Mouse (Mus musculus) stomach, embryonic 16.5 days (tissue): ENCODE data around the gene Calcb. TPM values are rescaled to one million over a fixed set of nuclear protein-coding genes. Genes with fewer than 3 reads are reported as not detected.

ENCODE experiments used
- ATAC-seq: fragments of 200-750 bp; cut with Nextera tagmentation; 2 replicates; pipeline ENCODE4 v1.8.0; 2017; ENCODE audit warnings: moderate number of reproducible peaks, moderate TSS enrichment; ENCODE audit not compliant: insufficient read depth, low FRiP score
- H3K27ac ChIP-seq: fragments of 300-500 bp; sonication (generic); 2 replicates; pipeline ENCODE4 v1.5.1; 2014; ENCODE audit warnings: low read length
- H3K27me3 ChIP-seq: fragments of 300-500 bp; sonication (generic); 2 replicates; pipeline ENCODE4 v1.6.1; 2014; ENCODE audit warnings: low read length, control low read depth, mixed read lengths; ENCODE audit not compliant: control insufficient read depth, insufficient read depth
- H3K36me3 ChIP-seq: fragments of 300-500 bp; sonication (generic); 2 replicates; pipeline ENCODE4 v1.6.1; 2014; ENCODE audit warnings: low read length; ENCODE audit not compliant: control insufficient read depth, insufficient read depth
- H3K4me1 ChIP-seq: fragments of 300-500 bp; sonication (generic); 2 replicates; pipeline ENCODE4 v1.6.1; 2014; ENCODE audit warnings: low read length, control low read depth, mixed read lengths; ENCODE audit not compliant: control insufficient read depth, insufficient read depth
- H3K4me2 ChIP-seq: fragments of 300-500 bp; sonication (generic); 2 replicates; pipeline ENCODE4 v1.6.1; 2014; ENCODE audit warnings: low read depth, low read length, mixed read lengths
- H3K4me3 ChIP-seq: fragments of 300-500 bp; sonication (generic); replicated peaks from 2 replicates; pipeline ENCODE4 v1.5.1; 2014; ENCODE audit warnings: mild to moderate bottlenecking, low read length
- H3K9ac ChIP-seq: fragments of 300-500 bp; sonication (generic); 2 replicates; pipeline ENCODE4 v1.6.1; 2014; ENCODE audit warnings: low read length
- H3K9me3 ChIP-seq: fragments of 300-500 bp; sonication (generic); replicated peaks from 2 replicates; pipeline ENCODE4 v1.6.1; 2016; ENCODE audit warnings: low read length, control low read depth; ENCODE audit not compliant: control insufficient read depth
- WGBS: fragments of 180-500 bp; shearing (Covaris S2); extraction: QIAGEN DNeasy Blood & Tissue Kit; methylation state at CpG from one replicate; pipeline ENCODE4 v1.1.7; 2014; 5-methylcytosine and 5-hydroxymethylcytosine counted together
- polyA plus RNA-seq: library from polyadenylated mRNA; unstranded; fragments of >200 nt; fragmentation: Nextera tagmentation; extraction: Ambion mirVana; gene quantifications from 2 replicates; pipeline ENCODE4 v1.2.1, GENCODE M21; 2015

Gene Calcb
- polyA plus RNA-seq: 4.6 and 5.4 TPM in 2 replicates

DNA sequence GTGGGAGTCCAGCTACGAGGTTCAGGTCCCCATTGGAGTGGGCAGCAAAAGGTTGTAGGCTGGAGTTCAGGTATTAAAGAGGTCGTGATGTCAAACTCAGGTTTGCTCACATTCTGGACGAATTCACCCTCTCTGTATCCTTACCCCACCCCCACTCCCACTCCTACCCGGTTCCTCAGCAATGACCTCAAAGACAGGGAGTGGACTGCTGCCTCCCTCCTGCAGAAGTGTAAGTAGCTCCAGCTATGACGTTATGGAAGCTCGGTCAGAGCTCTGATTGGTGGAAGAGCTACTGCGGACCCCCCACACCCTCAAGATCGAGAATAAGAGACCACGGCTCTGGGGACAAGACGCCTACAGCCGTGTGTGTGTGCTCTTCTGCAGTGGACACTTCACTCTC is at the start of gene Calcb:
Calcb (plus strand) TSS at position 344 of the 400 bp plus-strand sequence.
- H3K4me2 ChIP-seq: peak within 1 kb of the TSS; percentile 52
- H3K9me3 ChIP-seq: no peaks in the 10 kb centered on the region
- no peaks in the 10 kb centered on the region for H3K36me3 ChIP-seq
- H3K27ac ChIP-seq: no peak within 1 kb of the TSS
- H3K9ac ChIP-seq: peak within 1 kb of the TSS; percentile 26; the same call in 1 of the 2 replicates
- H3K27me3 ChIP-seq: peaks cover 25% of the 10 kb centered on the region
- 0 out of 2 replicates have a peak, but pooled peaks cover 2% of the 10 kb centered on the region for H3K4me1 ChIP-seq
- H3K4me3 ChIP-seq: peak within 1 kb of the TSS; percentile 29
- ATAC-seq: no peak; the same call in 1 of the 2 replicates
- 7% methylated on average over 11 of the region's 11 CpGs for WGBS

DNA sequence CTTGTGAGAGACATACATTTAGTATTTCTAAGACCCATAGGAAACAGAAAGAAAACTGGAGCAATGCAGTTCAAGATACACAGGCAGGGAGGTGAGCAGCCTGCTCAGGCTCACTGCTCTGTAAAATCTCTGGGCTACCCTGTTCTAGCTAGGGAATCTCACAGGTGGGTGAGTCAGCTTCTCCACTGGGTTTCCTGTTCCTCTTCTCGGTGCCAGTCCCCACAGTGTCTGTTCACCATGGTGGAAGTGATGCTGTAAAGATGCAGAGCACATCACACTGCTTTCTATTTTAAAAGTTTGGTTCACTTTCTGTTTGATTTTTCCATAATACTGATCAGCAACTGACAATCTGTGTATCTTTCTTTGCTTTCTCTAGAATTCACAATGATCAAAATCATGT is 47.0 kb upstream of the Calcb start:
- Histone ChIP-seq H3K36me3 (no peaks in the 10 kb centered on the region), H3K27me3 (no peaks in the 10 kb centered on the region), H3K9me3 (no peaks in the 10 kb centered on the region), H3K27ac (no peak overlapping the region), H3K4me1 (no peaks in the 10 kb centered on the region), H3K9ac (no peak overlapping the region), H3K4me2 (no peak overlapping the region), H3K4me3 (no peak overlapping the region)
- WGBS: 50% methylated on average over 1 of the region's 1 CpGs
- ATAC-seq: no peak

DNA sequence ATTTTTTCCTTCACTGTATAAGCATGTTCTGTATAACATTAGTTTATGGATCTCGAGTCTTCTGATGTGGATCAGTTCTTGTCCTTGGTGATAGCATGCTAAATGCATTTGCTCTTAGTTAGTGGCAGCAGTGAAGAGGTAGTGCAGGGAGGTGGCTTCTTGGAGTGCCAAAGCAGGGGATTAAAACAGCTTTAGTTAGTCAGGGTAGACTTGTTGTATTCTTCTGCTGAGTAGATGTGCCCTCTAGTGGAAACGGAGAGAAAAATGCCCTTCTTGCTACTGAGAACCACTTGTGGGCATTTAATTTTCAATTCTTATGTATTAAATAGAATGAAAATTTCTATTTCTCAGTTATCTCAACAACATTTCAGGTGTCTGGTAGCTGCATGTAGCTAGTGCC is 45.7 kb upstream of the Calcb start:
- H3K9ac ChIP-seq: no peak overlapping the region
- no peaks in the 10 kb centered on the region for H3K4me1 ChIP-seq
- no peak overlapping the region for H3K27ac ChIP-seq
- no peak for ATAC-seq
- no peaks in the 10 kb centered on the region for H3K9me3 ChIP-seq
- no peak overlapping the region for H3K4me3 ChIP-seq
- H3K27me3 ChIP-seq: no peaks in the 10 kb centered on the region
- WGBS: 31% methylated on average over 2 of the region's 2 CpGs
- no peak overlapping the region for H3K4me2 ChIP-seq
- no peaks in the 10 kb centered on the region for H3K36me3 ChIP-seq

DNA sequence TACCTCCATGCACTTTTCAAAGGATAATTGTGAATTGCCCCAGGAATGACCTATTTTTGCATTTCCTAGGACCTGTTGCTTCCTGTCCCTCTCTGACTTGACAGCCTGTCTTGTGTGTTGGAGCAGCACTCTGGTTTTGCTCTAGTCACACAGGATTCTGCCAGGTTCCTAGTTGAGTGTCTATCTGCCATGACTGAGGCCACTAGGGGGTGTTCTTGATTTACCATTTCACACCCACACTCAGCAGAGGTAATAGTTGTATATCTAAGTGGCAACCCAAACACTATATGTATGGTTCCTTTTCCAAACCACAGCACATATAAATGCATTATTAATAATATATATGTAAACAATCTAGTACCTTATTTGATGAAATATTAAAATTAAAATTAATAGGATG is 26.1 kb upstream of the Calcb start:
- no peak for ATAC-seq
- no peak overlapping the region for H3K9ac ChIP-seq
- H3K4me2 ChIP-seq: no peak overlapping the region
- H3K4me1 ChIP-seq: no peaks in the 10 kb centered on the region
- H3K27me3 ChIP-seq: no peaks in the 10 kb centered on the region
- H3K36me3 ChIP-seq: no peaks in the 10 kb centered on the region
- no peak overlapping the region for H3K27ac ChIP-seq
- no peaks in the 10 kb centered on the region for H3K9me3 ChIP-seq
- H3K4me3 ChIP-seq: no peak overlapping the region

DNA sequence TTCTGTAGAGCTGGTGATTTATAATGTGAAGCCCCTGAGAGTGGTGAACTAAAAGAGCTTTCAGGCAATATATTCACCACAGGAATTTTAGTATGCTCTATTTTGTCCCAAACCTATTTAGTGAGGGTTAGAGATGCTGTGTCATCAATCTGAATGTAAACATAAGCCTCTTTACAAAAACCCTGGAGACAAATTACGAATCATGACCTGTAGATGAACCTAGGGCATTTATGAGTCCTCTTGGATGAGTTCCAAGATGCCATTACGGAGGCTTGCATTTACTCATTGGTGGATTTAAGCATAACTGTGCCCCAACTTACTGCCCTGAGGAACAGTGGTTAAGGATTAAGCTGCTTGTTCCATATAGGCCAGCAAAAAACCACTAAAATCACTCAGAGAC is 17.6 kb upstream of the Calcb start:
- Histone ChIP-seq H3K9ac (no peak overlapping the region), H3K4me3 (no peak overlapping the region), H3K9me3 (no peaks in the 10 kb centered on the region), H3K4me1 (0 out of 2 replicates have a peak, but pooled peaks cover 4% of the 10 kb centered on the region), H3K36me3 (no peaks in the 10 kb centered on the region), H3K27me3 (no peaks in the 10 kb centered on the region), H3K27ac (no peak overlapping the region), H3K4me2 (no peak overlapping the region)
- no peak for ATAC-seq
- WGBS: 23% methylated on average over 2 of the region's 2 CpGs

DNA sequence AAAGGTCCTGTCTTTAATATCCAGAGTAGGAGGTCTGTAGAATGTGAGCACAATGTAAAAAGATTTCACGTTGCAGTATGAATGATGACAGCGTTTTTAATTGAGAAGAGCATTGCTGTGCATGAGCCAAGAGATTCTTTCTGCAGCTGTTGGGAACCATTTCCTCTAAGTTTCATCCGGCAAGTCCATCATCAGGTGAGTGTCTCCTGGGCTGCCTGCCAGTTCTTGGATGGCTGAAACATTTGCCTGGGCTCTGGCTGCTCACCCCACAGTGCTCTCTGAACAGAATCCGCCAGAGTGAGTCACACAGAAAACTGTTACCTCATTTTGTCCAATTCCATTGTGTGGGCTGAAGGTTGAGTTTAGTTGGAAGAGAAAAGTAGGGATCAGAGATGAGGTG is 11.7 kb upstream of the Calcb start:
- Histone ChIP-seq H3K4me3 (no peak overlapping the region), H3K27ac (no peak overlapping the region), H3K4me1 (no peaks in the 10 kb centered on the region; the same call in 1 of the 2 replicates), H3K9me3 (no peaks in the 10 kb centered on the region), H3K27me3 (no peaks in the 10 kb centered on the region), H3K4me2 (no peak overlapping the region), H3K9ac (no peak overlapping the region), H3K36me3 (no peaks in the 10 kb centered on the region)
- WGBS: 47% methylated on average over 4 of the region's 4 CpGs
- ATAC-seq: no peak

DNA sequence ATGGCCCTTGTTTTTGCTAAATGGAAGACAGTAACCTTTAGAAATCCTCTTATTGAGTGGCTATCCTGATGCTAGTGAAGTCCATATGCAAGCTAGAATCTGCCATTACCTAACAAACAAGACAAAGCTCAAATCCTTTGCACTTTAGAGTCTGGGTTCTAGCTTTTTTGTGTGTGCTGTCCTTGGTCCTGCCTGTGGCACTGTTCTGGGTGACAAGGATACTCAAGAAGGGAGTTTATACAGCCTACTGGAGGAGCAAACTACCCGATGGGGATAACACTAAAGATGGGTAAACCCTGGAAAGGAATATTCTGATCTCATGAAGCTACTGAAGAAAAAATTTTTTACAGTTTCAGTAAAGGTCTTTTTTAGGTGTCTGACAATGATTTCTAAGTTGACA is 11.0 kb upstream of the Calcb start:
- H3K9me3 ChIP-seq: no peaks in the 10 kb centered on the region
- no peaks in the 10 kb centered on the region for H3K36me3 ChIP-seq
- H3K4me1 ChIP-seq: no peaks in the 10 kb centered on the region; the same call in 1 of the 2 replicates
- 77% methylated on average over 1 of the region's 1 CpGs for WGBS
- no peak for ATAC-seq
- H3K9ac ChIP-seq: no peak overlapping the region
- no peak overlapping the region for H3K27ac ChIP-seq
- H3K4me3 ChIP-seq: no peak overlapping the region
- H3K27me3 ChIP-seq: no peaks in the 10 kb centered on the region
- H3K4me2 ChIP-seq: no peak overlapping the region

DNA sequence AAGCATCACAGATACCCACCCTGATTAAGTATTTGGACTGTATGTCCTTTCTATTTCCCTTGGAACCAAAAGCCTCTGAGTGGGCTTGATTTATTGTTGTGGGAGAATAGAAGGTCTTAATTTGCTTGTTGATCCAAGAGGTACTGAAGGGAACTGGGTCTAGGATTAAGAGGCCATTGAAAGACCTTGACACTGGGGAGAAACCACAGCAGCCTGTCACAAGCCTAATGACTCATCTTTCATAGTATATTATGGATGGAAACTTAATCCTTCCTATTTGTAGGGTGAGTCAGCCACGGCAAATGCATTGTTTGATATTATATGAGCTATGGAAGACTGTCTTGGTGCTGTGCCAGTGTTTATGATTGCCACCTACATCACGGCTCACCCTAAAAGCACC is 8.0 kb upstream of the Calcb start:
- ATAC-seq: peak; percentile 53
- H3K4me2 ChIP-seq: no peak overlapping the region
- 65% methylated on average over 2 of the region's 2 CpGs for WGBS
- H3K4me1 ChIP-seq: no peaks in the 10 kb centered on the region; the same call in 1 of the 2 replicates
- H3K9me3 ChIP-seq: no peaks in the 10 kb centered on the region
- no peaks in the 10 kb centered on the region for H3K27me3 ChIP-seq
- no peak overlapping the region for H3K27ac ChIP-seq
- no peak overlapping the region for H3K9ac ChIP-seq
- no peak overlapping the region for H3K4me3 ChIP-seq
- H3K36me3 ChIP-seq: no peaks in the 10 kb centered on the region

DNA sequence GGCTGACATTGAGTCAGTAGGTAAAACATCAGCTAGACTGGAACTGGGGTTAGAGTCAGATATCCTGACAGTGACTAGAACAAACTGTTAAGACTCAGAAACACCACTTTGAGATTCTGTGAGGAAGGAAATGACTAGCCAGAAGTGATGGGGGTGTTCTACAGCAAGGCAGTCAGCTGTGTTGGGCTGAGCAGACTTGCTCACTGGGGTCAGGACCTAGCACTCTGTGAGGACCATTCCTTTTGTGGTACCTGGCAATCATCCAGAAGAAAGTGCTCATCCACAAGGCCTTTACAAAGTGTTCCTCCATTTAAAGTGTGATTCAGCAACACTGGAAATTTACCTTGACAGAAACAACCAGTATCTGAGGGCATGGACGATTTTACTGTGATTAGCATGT is 5.9 kb upstream of the Calcb start:
- Histone ChIP-seq H3K9ac (no peak overlapping the region), H3K27ac (no peak overlapping the region), H3K4me2 (no peak overlapping the region), H3K9me3 (no peaks in the 10 kb centered on the region), H3K27me3 (peaks cover 5% of the 10 kb centered on the region), H3K4me3 (no peak overlapping the region), H3K36me3 (no peaks in the 10 kb centered on the region), H3K4me1 (no peaks in the 10 kb centered on the region)
- 59% methylated on average over 1 of the region's 1 CpGs for WGBS
- ATAC-seq: no peak
